Mouse (Mus musculus) cerebellum, adult 11 months (tissue): ENCODE results near the gene Zc3h7b.
A peak's percentile ranks its signal among the peaks of the same experiment; 100 is the strongest.

Experiments
- DNase-seq: peaks from one replicate; pipeline ENCODE4 v3.0.0; 2022

The Zc3h7b gene

DNA sequence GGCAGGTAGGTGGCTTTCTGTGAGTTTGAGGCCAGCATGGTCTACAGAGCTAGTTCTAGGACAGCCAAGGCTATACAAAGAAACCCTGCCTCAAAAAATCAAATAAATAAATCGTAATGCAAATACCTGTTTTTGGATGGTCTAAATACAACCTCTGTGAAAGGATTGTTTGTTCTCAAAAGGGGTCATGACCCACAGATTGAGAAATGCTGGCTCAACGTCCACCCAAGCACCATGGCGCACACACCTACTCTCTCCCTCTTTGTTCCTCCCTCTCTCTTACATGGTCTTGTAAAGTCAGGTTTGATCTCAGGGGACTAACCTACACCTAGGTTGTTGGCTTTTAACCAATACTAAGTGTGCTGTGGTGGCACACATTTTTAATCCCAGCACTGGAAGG is 77.8 kb downstream of the Zc3h7b start:
- DNase-seq = no peak

DNA sequence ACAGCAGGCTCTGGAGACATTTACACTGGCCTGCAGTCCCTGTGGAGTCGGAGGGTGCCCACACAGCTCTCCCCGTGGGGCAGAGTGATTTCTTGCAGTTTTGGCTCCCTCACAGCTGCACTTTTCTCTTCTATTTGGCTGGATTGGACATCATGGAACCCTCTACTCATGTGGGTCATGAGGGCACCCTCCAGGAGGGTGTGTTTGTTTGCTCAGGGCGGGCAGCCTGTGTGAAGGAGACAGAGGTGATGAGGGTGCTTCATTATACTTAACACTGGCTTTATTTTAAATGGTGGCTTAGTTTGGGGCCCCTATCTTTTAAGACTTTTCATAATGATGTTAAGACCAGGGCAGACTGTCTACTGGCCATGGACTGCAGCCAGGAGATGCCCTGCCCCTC is 80.0 kb downstream of the Zc3h7b start:
- no peak for DNase-seq

DNA sequence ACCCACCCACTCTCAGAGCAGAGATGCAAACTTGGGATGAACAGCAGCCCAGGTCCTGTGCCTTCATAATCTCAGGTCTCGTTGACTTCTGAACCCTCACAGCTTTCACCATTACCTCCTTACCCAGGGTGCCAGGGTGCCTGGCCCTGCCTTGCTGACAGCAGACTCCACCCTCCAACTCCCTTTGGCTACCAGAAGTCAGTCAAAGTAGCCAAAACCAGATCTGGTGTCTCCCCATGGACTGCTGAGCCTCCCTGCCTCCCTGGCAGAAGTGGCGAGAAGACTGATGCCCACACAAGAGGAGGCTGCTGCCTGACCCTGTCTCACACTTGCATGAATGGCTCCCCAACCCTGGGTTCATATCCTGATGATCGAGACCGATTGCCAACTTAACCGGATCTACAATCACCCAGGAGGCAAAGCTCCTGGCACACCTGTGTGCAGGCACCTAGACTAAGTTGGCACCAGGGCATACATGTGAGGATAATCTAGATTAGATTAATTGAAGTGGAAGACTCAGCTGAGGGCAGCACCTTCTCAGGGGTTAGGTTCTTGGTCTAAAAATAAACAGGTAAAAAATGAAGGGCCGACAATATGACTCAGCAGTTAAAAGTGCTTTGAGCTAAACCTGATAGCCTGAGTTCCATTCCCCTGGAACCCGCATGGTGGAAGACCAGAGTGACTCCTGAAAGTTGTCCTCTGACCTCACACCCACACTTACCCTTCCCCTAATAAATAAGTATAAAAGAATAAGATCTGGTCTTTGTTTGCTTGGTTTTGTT is 83.8 kb downstream of the Zc3h7b start:
- no peak for DNase-seq

DNA sequence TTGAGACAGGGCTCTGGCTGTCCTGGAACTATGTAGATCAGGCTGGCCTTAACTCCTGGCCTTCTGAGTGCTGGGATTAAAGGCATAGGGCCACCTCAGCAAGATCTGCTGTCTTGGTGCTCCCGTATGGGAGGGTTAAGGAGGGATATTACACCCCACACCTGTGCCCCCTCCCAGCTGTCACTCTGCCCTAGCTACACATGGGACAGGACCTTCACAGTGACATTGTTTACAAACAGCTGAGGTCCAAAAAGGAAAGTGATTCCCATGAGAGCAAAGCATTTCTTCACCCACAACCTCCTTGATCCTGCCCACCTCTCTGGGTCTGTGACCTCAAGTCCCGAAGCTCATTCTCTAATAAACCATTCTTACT is 84.3 kb downstream of the Zc3h7b start:
- DNase-seq = no peak

DNA sequence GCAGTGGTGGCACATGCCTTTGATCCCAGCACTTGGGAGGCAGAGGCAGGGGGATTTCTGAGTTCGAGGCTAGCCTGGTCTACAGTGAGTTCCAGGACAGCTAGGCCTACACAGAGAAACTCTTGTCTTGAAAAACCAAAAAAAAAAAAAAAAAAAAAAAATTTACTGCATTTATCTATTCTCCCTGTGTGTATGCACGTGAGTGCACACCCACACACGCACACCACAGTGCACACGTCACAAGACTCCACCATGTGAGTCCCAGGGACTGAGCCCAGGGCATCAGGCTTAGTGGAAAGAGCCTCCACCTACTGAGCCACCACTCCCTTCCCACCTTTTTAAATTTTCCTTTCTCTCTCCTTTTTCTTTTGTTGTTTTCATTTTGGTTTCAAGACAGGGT is 85.7 kb downstream of the Zc3h7b start:
- no peak for DNase-seq

DNA sequence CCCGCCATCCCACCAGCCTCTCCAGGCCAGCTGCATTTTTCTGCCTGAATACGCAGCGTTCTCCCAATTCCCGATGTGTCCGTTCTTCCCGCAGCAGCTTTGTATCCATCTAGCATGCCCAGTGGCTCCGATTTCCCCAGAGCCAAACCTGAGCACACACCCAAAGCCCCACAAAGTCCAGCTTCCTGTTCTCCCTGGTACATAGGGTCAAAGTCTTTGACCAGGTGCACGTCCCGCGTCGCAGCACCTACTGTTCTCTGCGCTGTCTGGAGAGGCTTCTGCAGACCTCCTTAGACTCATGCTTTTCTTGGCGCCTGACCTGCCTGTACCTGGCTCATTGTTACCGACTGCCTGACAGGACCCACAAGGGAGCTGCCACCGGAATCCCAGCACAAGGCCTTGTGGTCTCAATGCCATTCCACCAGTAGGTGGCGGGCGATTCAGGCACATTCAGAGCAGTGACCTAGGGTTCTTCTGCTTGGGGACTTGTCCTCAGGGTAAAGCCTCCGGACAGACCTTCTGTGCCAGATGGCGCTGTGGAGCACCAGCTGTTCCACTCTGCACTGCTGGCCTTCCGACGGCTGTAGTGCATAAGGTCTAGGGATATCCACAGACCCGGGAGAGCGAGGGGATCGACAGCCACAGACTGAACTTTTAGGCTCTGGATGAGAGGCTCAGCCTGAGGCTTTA is 86.4 kb downstream of the Zc3h7b start:
- peak; percentile 90 for DNase-seq

DNA sequence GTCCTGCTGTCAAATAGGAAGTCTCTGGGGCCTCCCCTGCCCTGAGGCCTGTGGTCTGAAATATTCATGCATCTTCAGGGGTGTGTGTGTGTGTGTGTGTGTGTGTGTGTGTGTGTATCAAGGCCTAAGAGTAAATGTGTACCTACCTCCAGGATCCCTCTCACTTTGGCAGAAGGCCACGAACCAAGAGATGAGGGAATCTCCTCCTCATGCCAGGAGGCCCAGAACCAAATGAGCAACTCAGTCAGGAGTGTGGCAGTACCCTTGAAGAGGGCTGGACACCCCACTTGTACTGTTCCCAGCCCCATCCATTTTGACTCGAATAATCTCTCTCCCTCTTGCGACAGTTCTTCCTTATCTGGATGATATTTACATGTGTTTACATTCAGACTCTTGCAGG is 87.4 kb downstream of the Zc3h7b start:
- no peak for DNase-seq

DNA sequence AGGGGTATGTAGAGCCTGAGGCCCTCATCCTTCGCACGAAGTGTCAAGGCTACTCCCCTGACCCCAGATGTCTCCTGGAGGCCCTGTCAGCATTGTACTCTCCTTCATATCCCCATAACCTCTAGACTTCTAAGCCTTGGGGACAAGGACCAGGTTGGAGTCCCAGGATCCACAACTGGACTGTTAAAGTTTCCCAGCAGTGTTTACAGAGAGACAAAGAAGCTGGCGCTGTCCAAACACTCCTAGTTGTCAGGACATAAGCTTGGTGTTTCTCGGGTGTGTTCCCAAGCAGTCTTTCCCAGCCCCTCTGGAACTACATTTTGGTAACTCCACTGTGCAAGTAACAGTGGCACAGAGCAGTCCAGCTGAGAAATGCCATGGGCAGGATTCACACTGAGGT is 88.6 kb downstream of the Zc3h7b start:
- DNase-seq = no peak

DNA sequence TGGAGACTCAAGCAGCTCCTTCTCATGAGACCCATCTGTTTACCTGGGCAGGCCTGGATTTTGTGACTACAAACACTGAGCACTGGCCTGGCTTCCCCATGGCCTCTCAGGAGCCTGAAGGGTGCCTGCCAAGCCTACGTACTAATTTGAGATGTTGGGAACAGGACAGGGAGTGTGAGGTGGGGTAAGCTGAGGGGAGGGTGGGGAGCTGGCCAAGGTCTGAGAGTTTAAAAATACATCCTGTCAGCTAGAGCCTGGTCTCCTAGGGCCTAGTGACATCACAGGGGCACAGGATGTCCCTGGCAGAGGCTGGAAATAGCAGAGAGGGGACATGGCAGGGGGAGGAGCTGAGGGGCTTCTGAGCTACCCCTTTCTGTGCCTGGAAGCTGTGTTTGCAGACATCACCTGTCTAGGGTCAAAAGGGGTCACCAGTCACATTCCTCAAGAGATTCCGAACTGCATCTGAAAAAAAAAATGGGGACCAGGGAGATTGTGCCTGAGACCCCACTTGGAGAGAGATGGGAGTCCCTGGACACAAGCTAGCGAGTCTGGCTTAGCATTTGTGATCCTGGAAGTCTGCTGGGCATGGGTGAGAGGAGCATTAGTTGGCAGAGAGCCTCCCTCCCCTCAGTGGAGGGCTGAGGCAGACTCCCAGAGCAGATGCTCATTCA is 89.4 kb downstream of the Zc3h7b start:
- no peak for DNase-seq

DNA sequence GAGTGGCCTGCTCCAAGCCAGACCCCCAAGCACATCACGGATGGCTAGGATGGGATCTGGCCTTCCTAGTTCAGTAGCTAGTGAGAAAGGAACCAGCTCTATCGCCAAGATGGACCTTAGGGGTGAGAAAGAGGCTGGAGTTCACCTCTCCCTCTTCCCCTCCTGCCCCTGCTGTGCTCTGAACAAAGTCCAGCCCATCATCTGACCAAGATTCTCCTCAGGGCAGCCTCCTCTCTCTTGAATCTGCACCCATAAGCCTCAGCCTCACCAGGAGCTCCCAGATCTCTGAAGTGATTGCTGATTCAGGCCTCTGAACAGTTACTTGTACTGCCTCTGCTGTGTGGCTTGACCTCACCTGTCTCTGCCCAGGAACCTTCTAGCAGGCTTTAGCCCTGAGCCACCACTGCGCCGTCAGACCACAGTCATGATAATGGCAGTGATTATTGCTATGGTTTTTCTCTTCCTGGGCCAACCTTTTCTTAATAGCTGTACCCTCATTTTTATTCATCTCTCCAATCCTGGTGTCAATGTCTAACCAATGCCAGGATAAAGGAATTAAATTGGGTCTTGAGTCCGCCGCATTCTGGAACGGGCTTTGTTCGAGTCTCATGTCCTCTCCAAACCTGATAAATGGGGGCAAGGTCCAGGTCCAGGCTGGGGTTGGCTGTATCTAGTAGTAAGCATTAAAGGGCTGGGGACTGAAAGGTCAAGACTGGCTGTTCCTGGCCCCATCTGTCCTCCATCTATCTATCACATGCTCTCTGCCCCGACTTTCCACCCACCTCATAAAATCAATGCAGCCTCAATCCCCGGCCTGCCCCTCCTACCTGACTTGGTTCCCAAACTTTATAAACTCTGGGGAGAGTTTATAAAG is 90.4 kb downstream of the Zc3h7b start:
- DNase-seq = no peak

DNA sequence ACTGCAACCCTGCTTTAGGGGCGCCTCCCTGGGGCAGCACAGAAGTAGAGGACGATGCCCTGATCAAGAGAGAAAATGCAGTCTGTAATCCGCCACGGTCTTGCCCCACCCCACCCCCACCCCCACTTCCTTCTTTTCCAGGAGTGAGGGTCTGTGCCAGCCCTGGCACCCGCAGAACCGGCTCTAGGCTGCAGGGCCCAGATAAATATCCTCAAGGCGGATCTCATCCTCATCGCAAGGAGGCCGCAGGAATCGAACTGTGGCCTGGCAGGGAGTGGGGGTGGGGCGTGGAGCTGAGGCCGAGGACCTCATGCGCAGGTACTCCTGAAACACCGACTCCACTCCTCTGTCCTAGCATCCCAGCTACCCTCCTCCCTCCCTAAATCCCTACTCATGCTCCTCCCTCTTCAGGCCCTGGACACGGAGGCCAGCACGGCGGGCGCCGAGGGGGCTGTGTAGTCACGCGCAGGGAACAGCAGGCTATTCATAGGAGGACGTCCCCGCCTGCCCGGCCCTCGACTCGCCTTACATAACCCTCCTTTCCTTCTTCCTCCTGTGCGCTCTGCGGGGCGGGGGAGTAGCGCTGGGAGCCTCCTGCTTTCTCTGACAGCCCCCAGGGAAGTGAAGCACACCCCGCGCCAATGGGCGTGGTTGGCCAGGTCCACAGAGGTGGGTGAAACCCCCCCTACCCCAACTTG is 91.4 kb downstream of the Zc3h7b start:
- DNase-seq = peak; percentile 88

DNA sequence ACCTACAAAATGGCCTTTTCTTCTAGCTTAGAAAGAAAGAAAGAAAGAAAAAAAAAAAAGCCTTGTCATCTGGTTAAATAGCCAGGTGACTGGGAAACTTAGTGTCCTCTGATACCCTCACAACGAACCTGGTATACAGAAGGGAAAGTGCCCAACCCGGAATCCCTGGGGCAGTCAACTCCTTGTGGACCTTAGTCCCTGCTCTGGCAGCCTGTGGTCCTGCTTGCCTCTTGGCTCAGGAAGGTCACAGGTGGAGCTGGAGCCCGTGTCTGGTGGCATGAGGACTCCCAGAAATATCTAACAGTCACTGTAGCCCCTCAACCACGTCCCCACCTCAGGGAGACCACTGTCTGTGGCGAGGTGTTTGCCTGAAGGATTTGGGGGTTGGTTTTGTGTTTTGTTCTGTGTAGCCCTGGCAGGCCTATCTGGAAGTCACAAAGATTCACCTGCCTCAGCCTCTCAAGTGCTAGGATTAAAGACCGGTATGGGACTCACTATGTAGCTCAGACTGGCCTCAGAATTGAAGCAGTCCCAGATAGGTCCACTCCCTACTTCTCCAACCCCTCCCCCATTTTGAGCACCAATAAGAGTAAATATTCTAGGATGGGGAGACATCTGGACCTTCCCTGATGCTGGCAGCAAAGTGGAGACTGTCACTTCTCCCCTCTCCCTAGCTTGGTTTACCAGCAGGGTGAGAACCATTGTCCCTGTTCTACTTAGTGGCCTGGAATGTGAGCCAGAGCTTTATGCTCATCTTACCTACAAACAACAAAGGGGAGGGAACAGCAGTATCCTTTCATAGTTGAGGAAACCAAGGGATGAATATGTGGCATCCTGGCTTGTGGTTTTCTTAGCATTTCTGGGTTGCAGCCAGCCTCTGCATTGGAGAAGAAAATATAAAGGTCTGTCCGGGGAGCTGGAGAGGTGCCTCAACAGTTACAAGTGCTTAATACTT is 92.4 kb downstream of the Zc3h7b start:
- no peak for DNase-seq

DNA sequence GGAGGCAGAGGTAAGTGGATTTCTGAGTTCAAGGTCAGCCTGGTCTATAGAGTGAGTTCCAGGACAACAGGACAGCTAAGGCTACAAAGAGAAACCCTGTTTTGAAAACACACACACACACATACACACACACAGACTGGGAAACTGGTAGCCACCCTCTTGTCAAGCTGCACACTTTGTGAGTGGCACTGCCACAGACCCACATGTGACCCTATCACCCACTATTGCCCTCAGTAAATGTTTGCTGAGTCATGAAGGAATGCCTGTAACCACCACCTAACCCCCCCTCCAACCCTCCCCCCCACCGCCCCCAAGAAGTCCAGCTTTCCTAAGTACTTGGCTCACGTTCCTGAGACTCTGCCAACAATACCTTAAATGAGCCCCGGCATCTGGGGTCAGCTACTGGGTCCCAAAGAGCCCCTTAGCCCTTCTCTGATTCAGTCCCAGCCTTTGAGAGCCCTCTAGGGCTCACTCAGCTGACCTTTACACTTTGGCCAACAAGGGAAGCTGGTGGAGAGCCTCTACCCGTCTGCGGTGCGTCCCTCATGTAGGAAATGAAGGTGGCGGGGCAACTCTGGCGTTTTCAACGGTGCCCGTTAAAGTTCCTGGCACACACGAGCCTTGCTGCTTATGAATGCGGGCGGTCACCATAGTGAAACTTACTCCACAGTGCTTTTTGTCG is 93.8 kb downstream of the Zc3h7b start:
- no peak for DNase-seq

DNA sequence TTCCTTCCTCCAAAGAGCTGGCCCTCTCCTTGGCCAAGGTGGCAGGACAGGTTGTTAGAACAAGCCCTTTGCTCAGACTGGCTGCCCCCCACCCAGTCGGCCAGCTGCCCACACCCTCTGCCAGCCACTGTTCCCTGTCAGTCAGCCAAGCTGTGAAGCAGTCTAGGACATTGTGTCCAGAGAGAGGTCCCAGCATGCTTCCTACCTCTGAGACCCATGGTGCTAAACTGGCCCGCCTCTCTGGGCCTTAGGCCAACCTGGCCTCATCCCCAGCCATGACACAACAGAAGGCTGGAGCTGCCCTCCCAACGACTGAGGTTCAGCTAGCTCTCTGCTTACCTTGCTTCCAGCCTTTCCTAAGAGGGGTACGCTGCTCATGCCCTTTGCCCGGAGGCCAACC is 94.8 kb downstream of the Zc3h7b start:
- DNase-seq = peak; percentile 97

DNA sequence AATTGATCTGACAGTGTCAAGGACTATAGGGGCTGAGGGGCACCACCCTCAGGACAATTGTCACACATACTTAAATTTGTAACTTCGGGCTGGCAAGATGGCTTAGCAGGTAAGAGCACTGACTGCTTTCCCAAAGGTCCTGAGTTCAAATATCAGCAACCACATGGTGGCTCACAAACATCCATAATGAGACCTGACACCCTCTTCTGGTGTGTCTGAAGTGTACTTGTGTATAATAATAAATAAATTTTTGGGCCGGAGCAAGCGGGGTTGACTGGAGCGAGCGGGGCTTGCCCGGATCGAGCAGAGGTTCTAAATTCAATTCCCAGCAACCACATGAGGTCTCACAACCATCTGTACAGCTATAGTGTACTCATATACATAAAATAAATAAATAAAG is 95.4 kb downstream of the Zc3h7b start:
- no peak for DNase-seq

DNA sequence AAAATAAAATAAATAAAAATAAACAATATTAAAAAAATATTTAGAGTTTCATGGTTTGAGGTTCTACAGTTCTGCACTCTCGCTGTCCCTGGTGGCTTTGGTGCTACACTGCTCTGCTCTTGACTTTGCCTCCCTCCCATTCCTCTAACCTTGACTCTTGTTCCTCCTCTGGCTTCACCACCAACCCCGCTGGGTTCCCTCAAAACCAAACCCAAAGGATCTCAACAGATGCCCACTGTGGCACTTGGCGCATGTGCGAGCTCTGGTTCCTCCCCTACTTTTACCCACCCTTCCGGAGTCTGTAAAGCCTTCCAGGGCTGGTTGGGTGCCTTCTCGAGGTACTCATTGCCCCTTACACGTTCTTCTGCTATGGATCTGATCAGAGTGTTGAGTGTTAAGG is 97.4 kb downstream of the Zc3h7b start:
- DNase-seq = no peak

DNA sequence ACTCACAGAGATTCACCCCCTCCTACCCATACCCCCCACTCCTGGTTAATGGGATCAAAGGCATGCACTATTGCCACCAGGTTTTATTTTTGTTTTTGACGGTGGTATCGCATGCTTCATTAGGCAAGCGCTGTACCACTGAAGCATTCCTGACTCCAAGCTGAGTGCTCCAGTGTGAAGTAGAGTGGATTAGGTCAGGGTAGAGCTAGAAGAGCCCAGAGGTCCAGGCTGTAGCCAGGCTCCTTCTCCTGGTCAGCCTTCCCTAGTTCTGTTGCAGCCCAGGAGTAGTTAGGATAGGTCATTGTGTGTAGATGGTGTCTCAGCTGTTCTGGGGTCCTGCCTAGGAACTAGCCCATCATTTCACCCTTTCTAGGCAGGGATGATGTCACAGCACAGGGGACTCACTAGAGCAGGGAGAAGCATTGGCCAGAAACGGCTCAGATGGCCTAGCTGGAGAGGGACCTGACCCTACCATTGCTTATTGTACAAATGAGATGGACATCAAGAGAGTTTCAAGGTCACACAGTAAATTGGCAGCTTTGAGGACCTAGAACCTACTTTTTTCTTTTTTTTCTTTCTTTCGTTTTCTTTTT is 100.3 kb downstream of the Zc3h7b start:
- DNase-seq = no peak

DNA sequence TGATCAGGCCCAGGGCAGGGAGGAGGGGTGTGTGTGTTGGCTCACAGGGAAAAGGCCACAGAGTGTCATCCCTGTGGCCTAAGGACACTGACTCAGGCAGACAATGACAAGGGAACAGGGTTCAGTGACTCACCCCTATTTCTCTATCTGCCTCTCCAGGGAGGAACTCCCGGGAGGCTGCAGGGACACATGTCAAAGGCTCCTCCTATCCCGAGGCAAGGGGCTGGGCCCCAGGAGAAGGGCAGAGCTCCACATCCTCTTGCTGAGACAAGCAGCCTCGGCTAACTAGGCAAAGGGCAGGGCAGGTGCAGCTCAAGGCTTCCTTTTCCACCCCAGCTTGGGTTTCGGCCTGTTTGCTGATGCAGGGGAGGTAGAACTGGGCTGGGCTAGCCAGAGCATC is 100.9 kb downstream of the Zc3h7b start:
- DNase-seq = no peak
